Mouse (Mus musculus): ENCODE results near the gene Togaram2. TPM values are rescaled to one million over a fixed set of nuclear protein-coding genes. Genes with fewer than 3 reads are reported as not detected.

Gene Togaram2
- polyA plus RNA-seq, 1 experiment from 2014 or later = 1.9 TPM

- Histone ChIP-seq H3K4me3 (peak overlapping the region; percentile 54), H3K4me1 (peaks cover 3% of the 10 kb centered on the region; the same call in 1 of the 2 replicates), H3K27me3 (ENCODE audit: insufficient read depth, poor library complexity, severe bottlenecking) (no peaks in the 10 kb centered on the region), H3K27ac (peak overlapping the region; percentile 78; the same call in 1 of the 2 replicates), H3K36me3 (peaks cover 10% of the 10 kb centered on the region; the same call in 1 of the 2 replicates), H3K9me3 (no peaks in the 10 kb centered on the region)
- 10% methylated on average over 21 of the region's 21 CpGs for WGBS
- peak; percentile 89 for DNase-seq (ENCODE audit: low spot score)
Observed at GRCm38 (mm10) chr17:71662751-71663250, 10.3 kb upstream of the Togaram2 start.

DNA sequence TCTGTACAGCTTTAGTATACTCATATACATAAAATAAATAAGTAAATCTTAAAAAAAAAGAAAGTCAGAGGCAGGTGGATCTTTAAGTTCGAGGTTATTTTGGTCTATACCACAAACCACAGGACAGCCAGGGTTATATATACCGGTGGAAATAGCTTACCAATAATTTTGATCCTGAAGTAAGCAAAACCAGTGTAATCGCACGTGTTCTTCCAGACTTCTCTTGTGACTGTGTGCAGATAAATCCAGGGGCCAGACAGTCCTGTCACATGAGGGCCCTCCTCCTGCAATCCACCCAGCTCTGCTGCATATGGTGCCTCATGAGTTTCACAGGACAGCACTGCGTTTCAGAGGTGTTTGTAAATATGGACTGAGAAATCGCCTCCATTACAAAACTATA lies 9.6 kb upstream of the Togaram2 start:
- Histone ChIP-seq H3K27ac (no peak overlapping the region), H3K36me3 (peaks cover 6% of the 10 kb centered on the region; the same call in 1 of the 2 replicates), H3K9me3 (no peaks in the 10 kb centered on the region), H3K4me3 (no peak overlapping the region), H3K4me1 (peaks cover 3% of the 10 kb centered on the region; the same call in 1 of the 2 replicates), H3K27me3 (ENCODE audit: insufficient read depth, poor library complexity, severe bottlenecking) (no peaks in the 10 kb centered on the region)
- 79% methylated on average over 6 of the region's 6 CpGs for WGBS
- peak; percentile 61 for DNase-seq (ENCODE audit: low spot score)

GRCm38 (mm10) chr17:71664172-71664571 lies 8.9 kb upstream of the Togaram2 start:
- Histone ChIP-seq H3K27me3 (ENCODE audit: insufficient read depth, poor library complexity, severe bottlenecking) (no peaks in the 10 kb centered on the region), H3K4me3 (no peak overlapping the region), H3K9me3 (no peaks in the 10 kb centered on the region), H3K27ac (no peak overlapping the region), H3K36me3 (no peaks in the 10 kb centered on the region), H3K4me1 (peaks cover 3% of the 10 kb centered on the region; the same call in 1 of the 2 replicates)
- 80% methylated on average over 1 of the region's 1 CpGs for WGBS
- no peak for DNase-seq (ENCODE audit: low spot score)

DNA sequence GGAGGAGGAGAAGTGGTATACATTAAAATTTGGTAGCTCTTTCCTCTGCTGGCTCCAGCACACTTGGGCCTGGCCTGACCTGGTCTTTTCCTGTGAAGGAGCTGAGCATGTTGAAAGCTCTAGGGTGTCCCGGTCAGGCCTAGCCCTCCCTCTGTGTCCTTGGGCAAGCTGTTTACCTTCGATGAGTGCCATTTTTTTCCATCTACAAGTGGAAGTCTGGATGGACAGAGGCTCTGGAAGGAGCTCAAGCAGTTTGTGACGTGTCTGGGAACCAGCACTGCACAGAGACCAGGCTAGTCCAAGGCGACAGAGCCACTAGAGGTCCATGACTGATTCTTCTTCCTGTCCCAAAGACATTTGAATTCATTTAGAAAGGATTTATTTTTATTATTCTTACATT lies 7.9 kb upstream of the Togaram2 start:
- H3K27ac ChIP-seq = no peak overlapping the region
- no peak for DNase-seq (ENCODE audit: low spot score)
- no peaks in the 10 kb centered on the region for H3K36me3 ChIP-seq
- no peak overlapping the region for H3K4me3 ChIP-seq
- H3K4me1 ChIP-seq = peaks cover 3% of the 10 kb centered on the region; the same call in 1 of the 2 replicates
- no peaks in the 10 kb centered on the region for H3K9me3 ChIP-seq
- WGBS = 83% methylated on average over 4 of the region's 4 CpGs
- H3K27me3 ChIP-seq (ENCODE audit: insufficient read depth, poor library complexity, severe bottlenecking) = no peaks in the 10 kb centered on the region

- DNase-seq (ENCODE audit: low spot score) = no peak
- Histone ChIP-seq H3K36me3 (no peaks in the 10 kb centered on the region), H3K27me3 (ENCODE audit: insufficient read depth, poor library complexity, severe bottlenecking) (no peaks in the 10 kb centered on the region), H3K4me3 (no peak overlapping the region), H3K9me3 (no peaks in the 10 kb centered on the region), H3K4me1 (peaks cover 18% of the 10 kb centered on the region), H3K27ac (no peak overlapping the region)
- 74% methylated on average over 5 of the region's 5 CpGs for WGBS
Observed at GRCm38 (mm10) chr17:71669511-71669910, 3.5 kb upstream of the Togaram2 start.

- Histone ChIP-seq H3K36me3 (no peaks in the 10 kb centered on the region), H3K4me3 (no peak overlapping the region), H3K9me3 (no peaks in the 10 kb centered on the region), H3K27me3 (ENCODE audit: insufficient read depth, poor library complexity, severe bottlenecking) (no peaks in the 10 kb centered on the region), H3K27ac (0 out of 2 replicates have a peak overlapping the region, but pooled peaks have one; percentile 2), H3K4me1 (peaks cover 18% of the 10 kb centered on the region)
- 50% methylated on average over 17 of the region's 17 CpGs for WGBS
- no peak for DNase-seq (ENCODE audit: low spot score)
Observed at GRCm38 (mm10) chr17:71671840-71672546, 1.1 kb upstream of the Togaram2 start.

DNA sequence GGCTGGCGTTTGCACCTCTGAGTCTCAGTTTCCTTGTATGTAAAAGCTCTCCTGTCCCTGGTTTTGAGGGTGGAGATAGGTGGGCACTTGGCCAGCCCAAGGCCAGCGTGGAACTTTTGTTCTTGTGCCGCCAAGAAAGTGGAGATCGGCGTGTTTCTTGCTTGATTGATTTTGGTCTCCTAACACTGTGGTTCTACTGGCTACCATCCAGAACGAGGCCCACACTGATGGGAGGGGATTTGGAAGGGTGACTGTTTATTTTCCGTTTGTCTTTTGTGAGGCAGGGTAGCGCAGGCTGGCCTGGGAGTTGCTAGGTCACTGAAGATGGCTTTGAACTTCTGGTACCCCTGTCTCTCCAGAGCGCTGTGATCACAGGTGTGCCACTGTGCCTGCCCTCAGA lies 875 bp downstream of the Togaram2 start:
- Histone ChIP-seq H3K9me3 (no peaks in the 10 kb centered on the region), H3K36me3 (no peaks in the 10 kb centered on the region), H3K4me3 (no peak overlapping the region), H3K27me3 (ENCODE audit: insufficient read depth, poor library complexity, severe bottlenecking) (no peaks in the 10 kb centered on the region), H3K27ac (0 out of 2 replicates have a peak overlapping the region, but pooled peaks have one; percentile 53), H3K4me1 (peaks cover 20% of the 10 kb centered on the region)
- DNase-seq (ENCODE audit: low spot score) = no peak
- 76% methylated on average over 9 of the region's 9 CpGs for WGBS

DNA sequence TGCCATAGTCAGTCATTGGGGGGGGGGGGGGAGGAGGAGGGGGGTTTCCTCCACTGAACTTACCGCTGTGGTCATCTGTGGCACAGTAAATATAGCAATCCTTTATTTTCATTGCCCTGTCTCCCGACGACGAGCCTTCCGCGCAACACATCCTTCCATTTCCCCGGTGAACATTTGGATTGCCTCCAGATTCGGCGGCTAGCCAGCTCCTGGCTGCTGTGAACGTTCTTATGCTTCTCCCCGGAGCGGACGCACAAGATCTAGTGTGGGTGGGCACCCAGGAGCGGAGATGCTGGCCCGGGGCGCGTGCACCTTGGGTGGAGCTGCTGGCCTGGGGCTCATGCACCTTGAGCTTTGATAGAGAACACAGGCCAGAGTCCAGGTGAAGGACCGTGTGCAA lies 1.8 kb downstream of the Togaram2 start:
- H3K27me3 ChIP-seq (ENCODE audit: insufficient read depth, poor library complexity, severe bottlenecking) = no peaks in the 10 kb centered on the region
- H3K4me3 ChIP-seq = no peak overlapping the region
- 93% methylated on average over 18 of the region's 18 CpGs for WGBS
- no peaks in the 10 kb centered on the region for H3K36me3 ChIP-seq
- DNase-seq (ENCODE audit: low spot score) = no peak
- H3K27ac ChIP-seq = no peak overlapping the region
- no peaks in the 10 kb centered on the region for H3K9me3 ChIP-seq
- peaks cover 21% of the 10 kb centered on the region for H3K4me1 ChIP-seq

DNA sequence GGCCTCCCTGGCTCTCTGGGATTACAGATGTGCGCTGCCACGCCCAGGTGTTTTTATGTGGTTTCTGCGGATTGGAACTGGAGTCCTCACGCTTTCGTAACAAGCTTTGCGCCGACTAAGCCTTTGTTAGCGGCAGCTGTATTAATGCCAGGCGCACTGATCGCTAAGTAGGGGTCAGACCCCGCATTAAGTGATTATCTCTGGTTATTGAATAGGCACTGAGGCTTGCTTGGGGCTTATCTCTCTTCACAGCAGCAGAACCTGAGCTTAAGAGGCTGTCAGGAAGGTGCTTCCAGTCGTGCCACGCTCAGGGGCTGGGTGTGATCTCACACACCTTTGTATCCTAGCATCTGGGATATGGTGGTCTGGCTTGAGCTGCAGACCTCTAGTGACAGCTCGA lies 8.6 kb downstream of the Togaram2 start:
- no peak for DNase-seq (ENCODE audit: low spot score)
- WGBS = 63% methylated on average over 14 of the region's 14 CpGs
- peaks cover 30% of the 10 kb centered on the region for H3K4me1 ChIP-seq
- no peaks in the 10 kb centered on the region for H3K36me3 ChIP-seq
- H3K27me3 ChIP-seq (ENCODE audit: insufficient read depth, poor library complexity, severe bottlenecking) = no peaks in the 10 kb centered on the region
- no peak overlapping the region for H3K4me3 ChIP-seq
- H3K9me3 ChIP-seq = no peaks in the 10 kb centered on the region
- no peak overlapping the region; the same call in 1 of the 2 replicates for H3K27ac ChIP-seq

DNA sequence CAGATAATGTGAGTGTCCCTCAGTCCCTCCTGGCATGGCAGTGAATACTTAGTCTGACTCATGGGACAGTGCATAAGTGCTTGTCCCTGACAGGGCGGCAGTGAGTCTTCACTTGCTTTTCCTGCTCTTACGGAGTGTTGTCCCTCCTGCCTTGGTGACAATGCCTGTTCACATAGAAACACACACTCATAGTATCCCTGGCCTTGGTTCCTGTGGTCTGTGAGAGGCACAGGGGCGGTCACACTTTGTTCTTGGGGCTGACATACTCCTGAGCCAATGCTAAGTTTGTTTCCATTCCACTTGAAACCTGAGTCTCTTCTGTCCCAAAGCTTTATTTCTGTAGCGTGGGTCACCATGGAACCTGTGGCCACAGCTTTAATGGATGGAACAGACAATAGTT lies 9.3 kb downstream of the Togaram2 start:
- peaks cover 30% of the 10 kb centered on the region for H3K4me1 ChIP-seq
- DNase-seq (ENCODE audit: low spot score) = no peak
- 81% methylated on average over 4 of the region's 4 CpGs for WGBS
- no peaks in the 10 kb centered on the region for H3K27me3 ChIP-seq (ENCODE audit: insufficient read depth, poor library complexity, severe bottlenecking)
- H3K9me3 ChIP-seq = no peaks in the 10 kb centered on the region
- no peak overlapping the region; the same call in 1 of the 2 replicates for H3K27ac ChIP-seq
- no peak overlapping the region for H3K4me3 ChIP-seq
- H3K36me3 ChIP-seq = no peaks in the 10 kb centered on the region

DNA sequence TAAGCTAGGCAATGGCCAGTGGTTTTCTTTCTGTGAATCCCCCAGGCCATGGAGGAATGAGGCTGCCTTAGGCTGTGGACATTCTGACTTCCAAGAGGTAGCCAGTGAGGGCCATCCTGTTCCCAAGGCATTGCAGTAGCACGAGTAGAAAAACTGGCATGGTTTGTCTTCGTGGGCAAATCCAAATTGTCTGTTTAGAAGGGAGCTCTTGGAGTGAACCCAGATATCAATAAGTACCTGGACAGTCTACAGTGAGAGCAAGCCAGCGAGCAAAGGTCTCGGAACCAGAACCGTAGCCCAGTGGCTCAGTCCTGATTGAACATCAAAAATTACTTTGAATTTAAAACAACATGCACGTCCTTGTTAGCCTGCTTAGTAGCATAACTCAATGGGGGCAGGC lies 10.2 kb downstream of the Togaram2 start:
- WGBS = 89% methylated on average over 6 of the region's 6 CpGs
- DNase-seq (ENCODE audit: low spot score) = no peak
- H3K36me3 ChIP-seq = no peaks in the 10 kb centered on the region
- H3K4me3 ChIP-seq = no peak overlapping the region
- H3K9me3 ChIP-seq = no peaks in the 10 kb centered on the region
- H3K27ac ChIP-seq = no peak overlapping the region
- H3K4me1 ChIP-seq = peaks cover 30% of the 10 kb centered on the region
- no peaks in the 10 kb centered on the region for H3K27me3 ChIP-seq (ENCODE audit: insufficient read depth, poor library complexity, severe bottlenecking)

- no peak overlapping the region for H3K4me3 ChIP-seq
- 0 out of 2 replicates have a peak, but pooled peaks cover 2% of the 10 kb centered on the region for H3K36me3 ChIP-seq
- 58% methylated on average over 5 of the region's 5 CpGs for WGBS
- H3K27me3 ChIP-seq (ENCODE audit: insufficient read depth, poor library complexity, severe bottlenecking) = no peaks in the 10 kb centered on the region
- H3K4me1 ChIP-seq = peaks cover 27% of the 10 kb centered on the region
- no peak for DNase-seq (ENCODE audit: low spot score)
- 0 out of 2 replicates have a peak overlapping the region, but pooled peaks have one; percentile 14 for H3K27ac ChIP-seq
- H3K9me3 ChIP-seq = no peaks in the 10 kb centered on the region; the same call in 1 of the 2 replicates
Observed at GRCm38 (mm10) chr17:71684103-71684608, 11.1 kb downstream of the Togaram2 start.

GRCm38 (mm10) chr17:71687436-71687835 lies 14.4 kb downstream of the Togaram2 start:
- no peaks in the 10 kb centered on the region for H3K27me3 ChIP-seq (ENCODE audit: insufficient read depth, poor library complexity, severe bottlenecking)
- 64% methylated on average over 9 of the region's 9 CpGs for WGBS
- DNase-seq (ENCODE audit: low spot score) = no peak
- no peak overlapping the region for H3K4me3 ChIP-seq
- H3K27ac ChIP-seq = no peak overlapping the region
- peaks cover 24% of the 10 kb centered on the region for H3K4me1 ChIP-seq
- H3K9me3 ChIP-seq = no peaks in the 10 kb centered on the region; the same call in 1 of the 2 replicates
- H3K36me3 ChIP-seq = 0 out of 2 replicates have a peak, but pooled peaks cover 2% of the 10 kb centered on the region
